Mouse (Mus musculus) limb, embryonic 14.5 days (tissue): ENCODE measurements at regions not wholly inside any gene's neighbourhood (a gene's known extent, or its start where the extent isn't known, plus 50 kb on each side); places are given as distances from the start of the nearest gene placed in this dataset.

ENCODE experiments used
- ATAC-seq: fragments of 200-750 bp; cut with Nextera tagmentation; 2 replicates; pipeline ENCODE4 v1.8.0; 2017; ENCODE audit warnings: low read depth, moderate number of reproducible peaks, moderate TSS enrichment; ENCODE audit not compliant: low FRiP score
- DNase-seq: peaks from one replicate; pipeline ENCODE4 v3.0.0-alpha.2; 2015; ENCODE audit warnings: low spot score
- H3K27ac ChIP-seq: fragments of 300-500 bp; sonication (generic); replicated peaks from 2 replicates; pipeline ENCODE4 v1.5.1; 2014; ENCODE audit warnings: low read depth, mild to moderate bottlenecking, low read length, moderate library complexity, mixed read lengths
- H3K27me3 ChIP-seq: fragments of 300-500 bp; sonication (generic); 2 replicates; pipeline ENCODE4 v1.6.1; 2014; ENCODE audit warnings: low read length, mixed read lengths; ENCODE audit not compliant: control insufficient read depth, insufficient read depth
- H3K36me3 ChIP-seq: fragments of 300-500 bp; sonication (generic); 2 replicates; pipeline ENCODE4 v1.6.1; 2014; ENCODE audit warnings: mild to moderate bottlenecking, low read length, moderate library complexity, mixed read lengths; ENCODE audit not compliant: control insufficient read depth, insufficient read depth
- H3K4me1 ChIP-seq: fragments of 300-500 bp; sonication (generic); 2 replicates; pipeline ENCODE4 v1.6.1; 2014; ENCODE audit warnings: antibody characterized with exemption, low read length, mixed read lengths; ENCODE audit not compliant: control insufficient read depth, insufficient read depth
- H3K4me2 ChIP-seq: fragments of 300-500 bp; sonication (generic); replicated peaks from 2 replicates; pipeline ENCODE4 v1.6.1; 2014; ENCODE audit warnings: low read depth, mild to moderate bottlenecking, low read length, moderate library complexity; ENCODE audit not compliant: severe bottlenecking
- H3K4me3 ChIP-seq: fragments of 300-500 bp; sonication (generic); replicated peaks from 2 replicates; pipeline ENCODE4 v1.5.1; 2014; ENCODE audit warnings: low read length
- H3K9ac ChIP-seq: fragments of 300-500 bp; sonication (generic); 2 replicates; pipeline ENCODE4 v1.6.1; 2014; ENCODE audit warnings: mild to moderate bottlenecking, low read depth, low read length, moderate library complexity; ENCODE audit not compliant: severe bottlenecking
- H3K9me3 ChIP-seq: fragments of 300-500 bp; sonication (generic); 2 replicates; pipeline ENCODE4 v1.6.1; 2016; ENCODE audit warnings: low read length; ENCODE audit not compliant: control insufficient read depth
- POLR2A ChIP-seq: fragments of 200-500 bp; IDR thresholded peaks from 2 replicates; pipeline ENCODE4 v1.8.0; 2012; ENCODE audit warnings: inconsistent platforms, mild to moderate bottlenecking, moderate library complexity, borderline replicate concordance; ENCODE audit not compliant: insufficient read depth, insufficient read length; ENCODE audit errors: extremely low read depth
- WGBS: fragments of 180-500 bp; shearing (Covaris S2); extraction: QIAGEN DNeasy Blood & Tissue Kit; methylation state at CpG from one replicate; pipeline ENCODE4 v1.1.7; 2014; 5-methylcytosine and 5-hydroxymethylcytosine counted together

- Histone ChIP-seq H3K36me3 (no peaks in the 10 kb centered on the region), H3K27me3 (no peaks in the 10 kb centered on the region), H3K27ac (0 out of 2 replicates have a peak overlapping the region, but pooled peaks have one; percentile 15), H3K9ac (peak overlapping the region; percentile 54; the same call in 1 of the 2 replicates), H3K4me1 (peaks cover 18% of the 10 kb centered on the region), H3K4me2 (peak overlapping the region; percentile 64), H3K9me3 (no peaks in the 10 kb centered on the region), H3K4me3 (peak overlapping the region; percentile 34)
- 26% methylated on average over 11 of the region's 11 CpGs for WGBS
- ATAC-seq: no peak
- DNase-seq: no peak
- no peak for TF ChIP-seq POLR2A
These were observed 83.1 kb upstream of the Klf9 start for GRCm38 (mm10) chr19:23057739-23058501.

DNA sequence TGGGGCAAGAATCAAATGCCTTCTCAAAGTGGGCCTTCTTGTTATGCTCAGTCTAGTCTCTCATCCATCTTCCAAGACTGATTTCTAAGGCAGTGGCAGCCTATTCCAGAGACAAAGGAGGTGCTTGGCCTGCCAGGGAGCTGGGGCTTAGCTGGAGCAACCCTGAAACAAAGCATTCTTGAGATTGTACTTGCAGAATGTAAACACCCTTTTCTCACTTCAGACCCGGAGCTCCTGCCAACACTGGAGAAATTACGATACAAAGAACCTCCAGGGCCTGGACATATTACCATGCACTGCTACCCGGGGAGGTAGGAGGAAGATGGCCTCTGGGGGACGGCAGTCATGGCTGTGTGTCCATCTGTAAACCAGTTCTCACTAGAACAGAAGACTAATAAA lies 82.5 kb upstream of the Klf9 start:
- Histone ChIP-seq H3K27ac (no peak overlapping the region), H3K4me2 (no peak overlapping the region), H3K9me3 (no peaks in the 10 kb centered on the region), H3K4me3 (no peak overlapping the region), H3K4me1 (peaks cover 18% of the 10 kb centered on the region), H3K27me3 (no peaks in the 10 kb centered on the region), H3K36me3 (no peaks in the 10 kb centered on the region), H3K9ac (no peak overlapping the region)
- DNase-seq: no peak
- TF ChIP-seq POLR2A: no peak
- ATAC-seq: no peak
- WGBS: 39% methylated on average over 4 of the region's 4 CpGs

DNA sequence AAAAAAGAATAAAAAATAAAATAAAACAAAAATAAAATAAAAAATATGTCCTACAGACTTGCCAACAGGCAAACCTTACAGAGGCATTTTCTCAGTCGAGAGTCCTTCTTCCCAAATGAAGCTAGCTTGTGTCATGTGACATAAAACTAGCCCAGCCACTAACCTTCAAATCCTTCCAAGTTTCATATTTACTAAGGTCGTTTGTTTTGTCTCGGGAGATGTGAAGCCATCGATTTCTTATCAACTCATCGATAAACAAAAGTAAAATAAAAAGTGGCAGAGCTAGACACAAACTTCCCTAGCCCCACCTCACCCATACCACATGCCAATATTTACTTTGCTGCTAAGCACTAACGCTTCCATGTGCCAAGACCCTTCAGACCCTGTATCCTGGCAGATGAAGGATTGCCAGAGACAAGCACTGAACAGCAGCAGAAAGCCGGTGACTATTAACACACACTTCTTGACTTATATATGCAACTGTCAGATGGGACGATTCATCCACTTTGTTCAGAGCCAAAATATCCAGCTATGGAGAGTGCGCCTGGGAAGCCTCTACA lies 79.9 kb upstream of the Klf9 start:
- DNase-seq (no peak), ATAC-seq (no peak)
- peaks cover 18% of the 10 kb centered on the region for H3K4me1 ChIP-seq
- no peaks in the 10 kb centered on the region for H3K36me3 ChIP-seq
- H3K9me3 ChIP-seq: no peaks in the 10 kb centered on the region
- H3K4me3 ChIP-seq: no peak overlapping the region
- TF ChIP-seq POLR2A: no peak
- no peak overlapping the region for H3K27ac ChIP-seq
- H3K4me2 ChIP-seq: no peak overlapping the region
- no peak overlapping the region for H3K9ac ChIP-seq
- 86% methylated on average over 9 of the region's 9 CpGs for WGBS
- H3K27me3 ChIP-seq: no peaks in the 10 kb centered on the region

DNA sequence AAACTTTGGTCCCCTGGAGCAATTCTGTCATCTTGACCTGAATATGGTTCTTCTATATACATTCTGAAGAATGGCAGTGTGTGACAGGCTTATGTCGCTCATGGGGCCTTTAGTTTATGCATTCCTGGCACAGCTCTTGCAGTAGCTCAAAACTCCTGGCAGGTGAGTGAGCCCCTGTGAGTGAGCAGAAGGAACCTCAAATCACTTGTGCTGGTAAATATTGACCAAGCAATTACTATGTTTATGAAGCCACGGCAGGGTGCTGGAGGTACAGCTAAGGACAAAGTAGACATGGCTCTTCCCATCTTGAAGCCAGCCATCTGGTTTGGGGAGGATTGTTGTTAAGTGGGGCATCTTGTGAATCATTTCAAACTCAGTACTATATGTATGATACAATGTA lies 79.1 kb upstream of the Klf9 start:
- Histone ChIP-seq H3K27me3 (no peaks in the 10 kb centered on the region), H3K4me3 (no peak overlapping the region), H3K9ac (no peak overlapping the region), H3K36me3 (no peaks in the 10 kb centered on the region), H3K27ac (no peak overlapping the region), H3K4me2 (no peak overlapping the region), H3K9me3 (no peaks in the 10 kb centered on the region), H3K4me1 (peaks cover 12% of the 10 kb centered on the region)
- ATAC-seq: no peak
- no peak for DNase-seq
- WGBS: 83% methylated on average over 2 of the region's 2 CpGs
- no peak for TF ChIP-seq POLR2A

GRCm38 (mm10) chr19:23062851-23063250 lies 78.2 kb upstream of the Klf9 start:
- TF ChIP-seq POLR2A: no peak
- Histone ChIP-seq H3K27ac (no peak overlapping the region), H3K4me1 (peaks cover 6% of the 10 kb centered on the region), H3K9me3 (no peaks in the 10 kb centered on the region), H3K4me2 (no peak overlapping the region), H3K27me3 (no peaks in the 10 kb centered on the region), H3K4me3 (no peak overlapping the region), H3K9ac (no peak overlapping the region), H3K36me3 (no peaks in the 10 kb centered on the region)
- ATAC-seq (no peak), DNase-seq (no peak)
- WGBS: 89% methylated on average over 5 of the region's 5 CpGs

GRCm38 (mm10) chr19:23065548-23065947 lies 75.5 kb upstream of the Klf9 start:
- 71% methylated on average over 5 of the region's 5 CpGs for WGBS
- no peak for TF ChIP-seq POLR2A

More at GRCm38 (mm10) chr19:23065548-23065947, 75.5 kb upstream of the Klf9 start:
- H3K27ac ChIP-seq: no peak overlapping the region
- H3K4me3 ChIP-seq: no peak overlapping the region
- H3K4me2 ChIP-seq: no peak overlapping the region
- no peaks in the 10 kb centered on the region for H3K4me1 ChIP-seq
- no peaks in the 10 kb centered on the region for H3K36me3 ChIP-seq
- ATAC-seq (no peak), DNase-seq (no peak)
- no peaks in the 10 kb centered on the region for H3K9me3 ChIP-seq
- H3K9ac ChIP-seq: no peak overlapping the region
- no peaks in the 10 kb centered on the region for H3K27me3 ChIP-seq
